Mouse (Mus musculus) kidney, embryonic 16.5 days (tissue): ENCODE results near the gene Alcam. TPM values are rescaled to one million over a fixed set of nuclear protein-coding genes. Genes with fewer than 3 reads are reported as not detected.
A peak's percentile ranks its signal among the peaks of the same experiment; 100 is the strongest.

Experiments used
- ATAC-seq: fragments of 200-750 bp; cut with Nextera tagmentation; 2 replicates; pipeline ENCODE4 v1.8.0; 2017; ENCODE audit warnings: moderate TSS enrichment; ENCODE audit not compliant: low FRiP score, low TSS enrichment
- H3K27ac ChIP-seq: fragments of 300-500 bp; sonication (generic); 2 replicates; pipeline ENCODE4 v1.5.1; 2014; ENCODE audit warnings: low read length
- H3K27me3 ChIP-seq: fragments of 300-500 bp; sonication (generic); 2 replicates; pipeline ENCODE4 v1.6.1; 2014; ENCODE audit warnings: low read length, control low read depth, mixed read lengths; ENCODE audit not compliant: insufficient read depth
- H3K36me3 ChIP-seq: fragments of 300-500 bp; sonication (generic); 2 replicates; pipeline ENCODE4 v1.6.1; 2014; ENCODE audit warnings: low read length, control low read depth, mixed read lengths; ENCODE audit not compliant: insufficient read depth
- H3K4me1 ChIP-seq: fragments of 300-500 bp; sonication (generic); 2 replicates; pipeline ENCODE4 v1.6.1; 2014; ENCODE audit warnings: low read length, control low read depth, mixed read lengths; ENCODE audit not compliant: insufficient read depth
- H3K4me2 ChIP-seq: fragments of 300-500 bp; sonication (generic); replicated peaks from 2 replicates; pipeline ENCODE4 v1.6.1; 2014; ENCODE audit warnings: low read depth, low read length
- H3K4me3 ChIP-seq: fragments of 300-500 bp; sonication (generic); 2 replicates; pipeline ENCODE4 v1.5.1; 2014; ENCODE audit warnings: mild to moderate bottlenecking, low read length
- H3K9ac ChIP-seq: fragments of 300-500 bp; sonication (generic); replicated peaks from 2 replicates; pipeline ENCODE4 v1.6.1; 2014; ENCODE audit warnings: low read length
- H3K9me3 ChIP-seq: fragments of 300-500 bp; sonication (generic); 2 replicates; pipeline ENCODE4 v1.6.1; 2016; ENCODE audit warnings: low read length, control low read depth
- WGBS: fragments of 180-500 bp; shearing (Covaris S2); extraction: QIAGEN DNeasy Blood & Tissue Kit; methylation state at CpG from one replicate; pipeline ENCODE4 v1.1.7; 2014; 5-methylcytosine and 5-hydroxymethylcytosine counted together
- polyA plus RNA-seq: library from polyadenylated mRNA; unstranded; fragments of >200 nt; fragmentation: Nextera tagmentation; extraction: Ambion mirVana; gene quantifications from 2 replicates; pipeline ENCODE4 v1.2.1, GENCODE M21; 2015

The Alcam gene
- polyA plus RNA-seq, 1 experiment from 2014 or later: 70.6 TPM

- H3K4me1 ChIP-seq: no peaks in the 10 kb centered on the region
- no peaks in the 10 kb centered on the region for H3K27me3 ChIP-seq
- H3K27ac ChIP-seq: no peak overlapping the region
- no peak overlapping the region for H3K9ac ChIP-seq
- 33% methylated on average over 6 of the region's 6 CpGs for WGBS
- no peaks in the 10 kb centered on the region for H3K36me3 ChIP-seq
- no peak overlapping the region for H3K4me3 ChIP-seq
- no peak overlapping the region for H3K4me2 ChIP-seq
- no peaks in the 10 kb centered on the region for H3K9me3 ChIP-seq
- ATAC-seq: peak; percentile 90; the same call in 1 of the 2 replicates
Measured at GRCm38 (mm10) chr16:52466770-52467169, 12.9 kb upstream of the Alcam start.

DNA sequence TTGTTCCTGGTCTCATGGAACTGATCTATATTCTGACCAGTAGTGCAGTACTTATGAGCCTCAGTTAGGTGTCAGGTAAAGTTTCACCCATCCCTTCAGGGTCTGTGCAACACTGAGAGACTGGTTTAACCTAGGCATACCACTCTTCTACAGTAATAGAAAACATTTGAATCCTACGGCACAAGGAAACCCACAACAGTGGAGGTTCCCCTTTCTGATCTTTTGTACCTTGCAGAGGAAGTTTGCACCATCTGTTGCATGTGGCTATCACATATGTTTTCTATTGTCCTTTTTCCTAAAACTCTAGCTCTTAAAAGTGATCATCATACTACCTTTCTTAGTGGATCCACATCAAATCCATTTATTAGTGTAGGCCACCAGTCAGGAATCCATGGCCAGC is 10.7 kb upstream of the Alcam start:
- Histone ChIP-seq H3K4me1 (no peaks in the 10 kb centered on the region), H3K4me3 (no peak overlapping the region), H3K27ac (no peak overlapping the region), H3K27me3 (no peaks in the 10 kb centered on the region), H3K9ac (no peak overlapping the region), H3K9me3 (no peaks in the 10 kb centered on the region), H3K36me3 (no peaks in the 10 kb centered on the region), H3K4me2 (no peak overlapping the region)
- 93% methylated on average over 1 of the region's 1 CpGs for WGBS
- no peak for ATAC-seq

GRCm38 (mm10) chr16:52452862-52453715 is 785 bp downstream of the Alcam start:
- no peaks in the 10 kb centered on the region for H3K36me3 ChIP-seq
- H3K27me3 ChIP-seq: no peaks in the 10 kb centered on the region
- peaks cover 11% of the 10 kb centered on the region; the same call in 1 of the 2 replicates for H3K4me1 ChIP-seq
- H3K4me2 ChIP-seq: peak overlapping the region; percentile 93
- peak overlapping the region; percentile 88 for H3K27ac ChIP-seq
- no peaks in the 10 kb centered on the region for H3K9me3 ChIP-seq
- peak overlapping the region; percentile 85 for H3K9ac ChIP-seq
- peak overlapping the region; percentile 82 for H3K4me3 ChIP-seq
- ATAC-seq: peak; percentile 97
- WGBS: under 1% methylated on average over 53 of the region's 55 CpGs

DNA sequence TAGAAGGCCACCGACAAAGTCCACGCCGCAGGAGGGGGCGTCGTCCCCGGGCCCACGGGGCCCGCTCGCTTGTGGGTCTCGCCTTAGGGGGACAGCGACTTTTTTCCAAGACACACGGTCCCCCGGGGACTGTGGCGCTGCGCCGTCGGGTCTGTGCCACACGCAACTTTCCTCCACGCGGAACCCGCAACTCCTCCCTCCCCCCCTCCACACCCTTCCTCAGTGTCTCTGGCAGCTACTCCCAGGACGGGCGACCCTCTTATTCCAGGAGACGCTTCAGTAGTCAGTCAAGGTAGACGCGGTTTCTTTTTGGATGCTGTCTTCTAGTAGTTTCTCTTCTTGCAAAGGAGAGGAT is 1.4 kb downstream of the Alcam start:
- H3K4me1 ChIP-seq: peaks cover 12% of the 10 kb centered on the region; the same call in 1 of the 2 replicates
- peak overlapping the region; percentile 93 for H3K4me2 ChIP-seq
- peak overlapping the region; percentile 85 for H3K9ac ChIP-seq
- H3K4me3 ChIP-seq: peak overlapping the region; percentile 82
- H3K27me3 ChIP-seq: no peaks in the 10 kb centered on the region
- ATAC-seq: no peak
- H3K27ac ChIP-seq: peak overlapping the region; percentile 88
- WGBS: under 1% methylated on average over 25 of the region's 26 CpGs
- no peaks in the 10 kb centered on the region for H3K36me3 ChIP-seq
- H3K9me3 ChIP-seq: no peaks in the 10 kb centered on the region

DNA sequence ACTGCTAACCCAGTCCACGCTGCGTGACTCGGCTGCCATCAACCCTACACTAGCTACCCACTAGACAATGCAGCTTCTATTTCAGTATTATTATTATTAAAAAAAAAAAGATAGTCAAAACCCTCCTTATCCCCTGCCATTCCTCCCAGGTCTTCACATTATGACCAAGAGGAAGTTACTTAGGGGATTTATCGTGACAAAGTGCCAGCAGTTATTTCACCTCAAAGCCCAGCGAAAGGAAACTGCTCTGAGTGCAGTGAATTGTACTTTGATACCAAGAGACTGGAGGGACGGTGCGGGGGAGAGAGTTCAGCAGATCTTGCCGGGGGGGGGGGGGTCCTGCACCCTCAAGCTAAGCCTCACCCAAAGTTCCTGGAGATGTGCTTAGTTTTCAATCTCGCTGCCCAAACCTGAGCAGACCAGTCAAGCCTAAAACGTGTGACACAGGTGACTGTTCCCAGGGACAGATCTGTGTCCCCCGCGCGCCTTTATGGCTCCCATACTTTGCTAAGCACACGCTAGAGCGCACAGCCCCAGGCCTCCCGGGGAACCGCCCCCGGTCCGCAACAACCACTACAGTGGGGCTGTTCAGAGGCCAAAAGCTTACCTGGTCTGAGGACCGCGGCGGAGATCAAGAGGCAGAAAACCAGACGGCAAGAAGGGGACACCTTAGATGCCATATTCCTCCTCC is 1.9 kb downstream of the Alcam start:
- peak overlapping the region; percentile 88 for H3K27ac ChIP-seq
- no peaks in the 10 kb centered on the region for H3K9me3 ChIP-seq
- peak overlapping the region; percentile 93 for H3K4me2 ChIP-seq
- H3K4me1 ChIP-seq: peaks cover 12% of the 10 kb centered on the region; the same call in 1 of the 2 replicates
- no peaks in the 10 kb centered on the region for H3K36me3 ChIP-seq
- WGBS: under 1% methylated on average over 23 of the region's 23 CpGs
- peak; percentile 28 for ATAC-seq
- H3K9ac ChIP-seq: peak overlapping the region; percentile 85
- peak overlapping the region; percentile 82 for H3K4me3 ChIP-seq
- H3K27me3 ChIP-seq: no peaks in the 10 kb centered on the region

- no peaks in the 10 kb centered on the region for H3K9me3 ChIP-seq
- under 1% methylated on average over 15 of the region's 15 CpGs for WGBS
- no peak for ATAC-seq
- H3K27me3 ChIP-seq: no peaks in the 10 kb centered on the region
- peak overlapping the region; percentile 82 for H3K4me3 ChIP-seq
- H3K27ac ChIP-seq: peak overlapping the region; percentile 88
- no peaks in the 10 kb centered on the region for H3K36me3 ChIP-seq
- H3K4me1 ChIP-seq: peaks cover 12% of the 10 kb centered on the region; the same call in 1 of the 2 replicates
- H3K9ac ChIP-seq: peak overlapping the region; percentile 85
- H3K4me2 ChIP-seq: peak overlapping the region; percentile 93
Measured at GRCm38 (mm10) chr16:52451101-52451785, 2.6 kb downstream of the Alcam start.

DNA sequence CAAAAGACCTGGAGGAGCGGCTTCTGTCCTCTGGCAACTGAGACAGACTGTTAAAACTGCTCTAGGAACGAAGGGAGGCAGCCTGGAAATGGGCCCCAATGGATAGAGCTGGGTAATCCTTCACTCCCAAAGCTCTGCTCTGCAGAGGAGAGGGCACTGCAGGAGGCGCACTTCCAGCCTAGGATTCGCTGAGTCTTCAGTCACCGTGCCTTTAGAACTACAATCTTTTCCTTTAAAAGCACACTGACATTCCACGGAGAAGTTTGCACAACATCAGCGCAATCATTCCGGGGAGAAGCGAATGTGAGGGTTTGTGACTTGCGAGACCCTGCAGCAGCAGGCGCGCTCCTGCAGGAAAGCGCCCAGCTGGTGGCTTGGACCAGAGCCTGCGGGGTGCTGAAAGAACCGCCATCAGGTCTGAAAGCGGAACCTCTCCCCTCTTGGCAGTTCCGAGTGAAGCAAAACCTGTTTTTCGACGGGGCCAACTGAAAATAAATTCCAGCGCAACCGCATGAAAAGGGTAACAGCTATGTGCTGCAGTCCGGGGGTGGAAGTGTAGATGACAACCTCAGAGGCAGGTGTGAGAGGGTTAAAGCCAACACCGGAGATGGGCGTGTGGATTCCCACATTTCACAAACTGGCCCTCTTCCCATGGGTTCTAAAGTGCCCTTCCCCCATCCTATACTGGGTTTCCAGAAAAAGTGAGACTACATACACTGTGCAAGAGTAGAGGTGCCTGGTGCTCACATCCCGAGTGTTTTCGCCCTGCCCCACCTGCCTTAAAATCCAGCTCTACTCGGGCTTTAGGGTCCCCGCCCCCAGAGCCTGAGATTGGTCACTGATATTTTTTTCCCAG is 3.4 kb downstream of the Alcam start:
- WGBS: 0% methylated on average over 28 of the region's 28 CpGs
- no peaks in the 10 kb centered on the region for H3K9me3 ChIP-seq

DNA sequence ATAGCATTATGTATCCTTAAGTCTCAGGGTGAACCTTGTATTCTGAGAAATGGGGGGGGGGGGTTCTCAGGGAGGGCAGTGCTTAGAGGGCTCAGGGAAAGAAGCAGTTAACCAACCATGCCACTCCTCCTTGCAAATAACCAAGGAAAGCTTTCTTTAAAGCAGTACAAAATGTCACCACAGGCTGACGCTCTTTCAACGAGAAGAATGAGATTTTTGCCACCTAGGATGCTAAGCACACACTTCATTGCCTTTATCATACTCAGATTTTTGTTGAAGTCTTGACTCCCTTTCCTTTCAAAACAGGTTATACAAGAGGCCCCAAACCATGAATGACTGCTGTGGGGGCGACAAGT is 4.0 kb downstream of the Alcam start:
- no peaks in the 10 kb centered on the region for H3K27me3 ChIP-seq
- H3K36me3 ChIP-seq: no peaks in the 10 kb centered on the region
- H3K4me1 ChIP-seq: peaks cover 11% of the 10 kb centered on the region; the same call in 1 of the 2 replicates
- 3% methylated on average over 3 of the region's 3 CpGs for WGBS
- peak overlapping the region; percentile 88 for H3K27ac ChIP-seq
- H3K9me3 ChIP-seq: no peaks in the 10 kb centered on the region
- peak overlapping the region; percentile 82 for H3K4me3 ChIP-seq
- H3K4me2 ChIP-seq: peak overlapping the region; percentile 93
- peak overlapping the region; percentile 85 for H3K9ac ChIP-seq
- ATAC-seq: no peak

More for the DNA sequence above, 3.4 kb downstream of the Alcam start:
- H3K27ac ChIP-seq: peak overlapping the region; percentile 88
- no peaks in the 10 kb centered on the region for H3K27me3 ChIP-seq
- H3K36me3 ChIP-seq: no peaks in the 10 kb centered on the region
- peak overlapping the region; percentile 82 for H3K4me3 ChIP-seq
- H3K9ac ChIP-seq: peak overlapping the region; percentile 85
- ATAC-seq: no peak
- H3K4me2 ChIP-seq: peak overlapping the region; percentile 93
- H3K4me1 ChIP-seq: peaks cover 12% of the 10 kb centered on the region; the same call in 1 of the 2 replicates

DNA sequence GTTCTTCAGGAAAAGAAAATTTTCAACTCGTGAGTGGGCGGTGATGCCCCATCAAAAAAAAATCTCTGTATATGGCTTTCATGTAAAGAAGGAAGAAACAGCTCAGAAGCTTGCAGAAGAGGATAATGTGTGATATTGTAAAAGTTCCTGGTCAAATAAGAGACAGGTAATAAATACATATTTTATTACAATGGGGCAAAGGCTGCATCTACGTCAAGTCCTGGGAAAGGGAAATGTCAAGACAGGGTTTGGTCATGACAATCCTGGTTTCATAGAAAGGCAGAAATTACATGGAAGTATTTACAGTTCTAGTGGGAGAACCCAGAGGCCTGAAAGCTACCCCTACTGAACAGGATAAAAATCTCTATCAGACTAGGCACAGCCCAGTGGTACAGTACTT is 7.9 kb downstream of the Alcam start:
- Histone ChIP-seq H3K4me3 (no peak overlapping the region), H3K27me3 (no peaks in the 10 kb centered on the region), H3K36me3 (no peaks in the 10 kb centered on the region), H3K4me2 (no peak overlapping the region), H3K4me1 (peaks cover 15% of the 10 kb centered on the region; the same call in 1 of the 2 replicates), H3K9me3 (no peaks in the 10 kb centered on the region), H3K27ac (no peak overlapping the region), H3K9ac (no peak overlapping the region)
- ATAC-seq: no peak
- 85% methylated on average over 3 of the region's 3 CpGs for WGBS
